17 mouse cellular contexts compared by ENCODE assay signal in genomic region chr1:128829536-128829935, GRCm38 (mm10).
DNase-seq lines count a peak whose midpoint lies in the region; ATAC-seq and TF ChIP-seq lines count a peak whose summit lies in the region.
"Had no signal": no experiment of that assay in that cellular context is flagged by ENCODE, and none has a peak within 500 bp of the region (broad histone marks: within the 10 kb centered on the region; RNA-seq: fewer than 3 reads in every experiment).

No protein-coding gene starts in this region.

- H3K9me3 ChIP-seq in heart, embryonic 10.5 days: no peaks in the 10 kb centered on the region
- no peaks in the 10 kb centered on the region for H3K9me3 ChIP-seq in lung, embryonic 14.5 days (ENCODE audit: low read depth, low read length)
- no peaks in the 10 kb centered on the region for H3K9me3 ChIP-seq in limb, embryonic 10.5 days (replicated peaks)
- H3K9me3 ChIP-seq: forebrain, embryonic 12.5 days; intestine, embryonic 15.5 days; kidney, embryonic 15.5 days; limb, embryonic 13.5 days; liver, embryonic 13.5 days; midbrain, embryonic 10.5 days had no signal

- TF ChIP-seq CTCF in lung, embryonic 14.5 days (IDR thresholded peaks at IDR 0.05; ENCODE audit: low read depth): no peak

- no peak overlapping the region for H3K27ac ChIP-seq in heart, embryonic 10.5 days
- no peak overlapping the region for H3K27ac ChIP-seq in lung, embryonic 14.5 days (ENCODE audit: low read depth)
- peak overlapping the region; percentile 3; the same call in 1 of the 2 replicates for H3K27ac ChIP-seq in limb, embryonic 10.5 days
- H3K27ac ChIP-seq: forebrain, embryonic 12.5 days; gastrocnemius, adult 2 months; intestine, embryonic 15.5 days; kidney, embryonic 15.5 days; limb, embryonic 13.5 days; liver, embryonic 13.5 days; macrophage had no signal

- no peak for ATAC-seq in lung, embryonic 14.5 days (ENCODE audit: insufficient read depth)
- ATAC-seq: intestine, embryonic 15.5 days had no signal

- DNase-seq in heart, postnatal 10 days: peak; percentile 33 to 35
- no peak for DNase-seq in heart, embryonic 10.5 days (ENCODE audit: low spot score)
- peak; percentile 37 for DNase-seq in lung, embryonic 14.5 days
- no peak for DNase-seq in lung, adult 18-20 months
- no peak for DNase-seq in limb, embryonic 10.5 days (ENCODE audit: low spot score)
- peak; percentile 18 to 28 for DNase-seq in lung, postnatal 4 days
- DNase-seq in cerebellum, postnatal 14 days: no peak
- DNase-seq: adrenal gland, postnatal 36 days; cerebellum, adult 9-10 months; gastrocnemius, adult 2 months; liver, embryonic 13.5 days had no signal

- no peaks in the 10 kb centered on the region for H3K4me1 ChIP-seq in heart, embryonic 10.5 days
- H3K4me1 ChIP-seq in lung, embryonic 14.5 days (ENCODE audit: insufficient read depth): no peaks in the 10 kb centered on the region
- peaks cover 11% of the 10 kb centered on the region; the same call in 1 of the 2 replicates for H3K4me1 ChIP-seq in limb, embryonic 10.5 days
- H3K4me1 ChIP-seq: intestine, embryonic 15.5 days; liver, embryonic 13.5 days had no signal

- no peaks in the 10 kb centered on the region; the same call in 1 of the 2 replicates for H3K27me3 ChIP-seq in heart, embryonic 10.5 days (ENCODE audit: insufficient read depth, poor library complexity, severe bottlenecking)
- no peaks in the 10 kb centered on the region for H3K27me3 ChIP-seq in lung, embryonic 14.5 days (ENCODE audit: insufficient read depth, low read length)
- no peaks in the 10 kb centered on the region for H3K27me3 ChIP-seq in limb, embryonic 10.5 days (ENCODE audit: low read depth, poor library complexity, severe bottlenecking)
- H3K27me3 ChIP-seq: intestine, embryonic 15.5 days; kidney, embryonic 15.5 days; limb, embryonic 13.5 days; liver, embryonic 13.5 days had no signal

- intact Hi-C loops in heart, postnatal 10 days (cut with DNase I): loop anchor here (5.0 kb wide), 1 partner anchor 1332 kb away; no protein-coding TSS in a partner anchor

- no peak overlapping the region for H3K4me2 ChIP-seq in lung, embryonic 14.5 days
- H3K4me2 ChIP-seq: forebrain, embryonic 12.5 days; intestine, embryonic 15.5 days; kidney, embryonic 15.5 days; limb, embryonic 13.5 days; liver, embryonic 13.5 days had no signal

- no peak overlapping the region for H3K4me3 ChIP-seq in heart, embryonic 10.5 days
- no peak overlapping the region for H3K4me3 ChIP-seq in lung, embryonic 14.5 days (ENCODE audit: low read depth, low read length)
- H3K4me3 ChIP-seq in limb, embryonic 10.5 days: no peak overlapping the region
- H3K4me3 ChIP-seq: forebrain, embryonic 12.5 days; gastrocnemius, adult 2 months; intestine, embryonic 15.5 days; kidney, embryonic 15.5 days; limb, embryonic 13.5 days; liver, embryonic 13.5 days; midbrain, embryonic 10.5 days had no signal

- 43% methylated on average over 2 of the region's 2 CpGs for WGBS in heart, embryonic 10.5 days
- 37% methylated on average over 2 of the region's 2 CpGs for whole genome bisulfite sequencing in lung, embryonic 14.5 days
- WGBS in limb, embryonic 10.5 days: 45% methylated on average over 2 of the region's 2 CpGs

- no peak overlapping the region for H3K9ac ChIP-seq in lung, embryonic 14.5 days
- H3K9ac ChIP-seq: forebrain, embryonic 12.5 days; intestine, embryonic 15.5 days; kidney, embryonic 15.5 days; limb, embryonic 13.5 days; liver, embryonic 13.5 days had no signal

- H3K36me3 ChIP-seq in heart, embryonic 10.5 days: no peaks in the 10 kb centered on the region
- no peaks in the 10 kb centered on the region for H3K36me3 ChIP-seq in lung, embryonic 14.5 days (ENCODE audit: insufficient read depth)
- H3K36me3 ChIP-seq in limb, embryonic 10.5 days: no peaks in the 10 kb centered on the region
- H3K36me3 ChIP-seq: forebrain, embryonic 12.5 days; intestine, embryonic 15.5 days; kidney, embryonic 15.5 days; limb, embryonic 13.5 days; liver, embryonic 13.5 days; midbrain, embryonic 10.5 days had no signal

Comparison
In these comparisons a context has a peak if more than half of its experiments do, and no peak if none do; other contexts are left out.
1. DNase-seq: peak in heart, postnatal 10 days (2 of 2), lung, embryonic 14.5 days (single experiment) and lung, postnatal 4 days (2 of 2); none in heart, embryonic 10.5 days (single experiment), lung, adult 18-20 months (0 of 2), limb, embryonic 10.5 days (single experiment) and cerebellum, postnatal 14 days (0 of 2).